Mouse (Mus musculus) frontal cortex, postnatal 36 days (tissue): ENCODE measurements at regions not wholly inside any gene's neighbourhood (a gene's known extent, or its start where the extent isn't known, plus 50 kb on each side); places are given as distances from the start of the nearest gene placed in this dataset.

Source experiments
- DNase-seq, 2 experiments: peaks; one replicate each; pipeline ENCODE4 v3.0.0; 2022; ENCODE audit warnings: low spot score in 2 of 2

DNA sequence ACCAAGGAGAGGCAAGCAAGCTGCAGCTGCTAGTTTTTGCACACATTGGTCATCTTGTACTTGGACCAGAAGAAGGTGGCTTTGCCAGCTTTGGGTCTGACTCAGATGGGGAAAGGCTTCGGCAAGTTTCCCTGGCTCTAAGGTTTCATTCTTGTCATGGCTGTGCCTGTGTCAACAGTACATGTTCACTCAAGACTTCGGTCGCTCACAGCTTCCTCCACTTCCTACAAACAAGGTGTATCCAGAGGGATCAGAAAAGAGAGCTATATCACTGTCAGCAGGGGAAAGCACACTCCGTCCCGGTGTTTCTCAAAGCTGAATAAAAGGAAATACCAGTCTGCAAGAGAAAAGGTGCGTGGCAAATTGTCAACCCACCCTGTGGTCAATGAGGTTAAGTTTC lies 86.2 kb upstream of the Elovl6 start:
- no peak for DNase-seq

DNA sequence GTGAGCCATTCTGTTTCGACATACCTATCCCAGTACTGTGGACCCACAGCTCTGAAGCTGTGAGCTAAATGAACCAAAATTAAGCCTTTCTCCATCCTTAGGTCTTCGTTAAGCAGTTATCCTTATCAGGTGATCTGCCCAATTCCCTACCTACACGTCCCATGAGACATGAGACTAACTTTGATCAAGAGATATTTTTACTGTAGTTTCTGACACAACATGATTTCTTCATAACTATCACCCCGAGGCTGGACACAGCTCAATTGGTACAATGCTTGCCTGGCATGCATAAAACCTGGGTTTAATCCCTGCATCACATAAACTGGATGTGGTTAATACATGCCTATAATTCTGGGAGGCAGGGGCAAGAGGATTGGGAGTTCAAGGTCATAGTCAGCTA lies 82.2 kb upstream of the Elovl6 start:
- no peak for DNase-seq

DNA sequence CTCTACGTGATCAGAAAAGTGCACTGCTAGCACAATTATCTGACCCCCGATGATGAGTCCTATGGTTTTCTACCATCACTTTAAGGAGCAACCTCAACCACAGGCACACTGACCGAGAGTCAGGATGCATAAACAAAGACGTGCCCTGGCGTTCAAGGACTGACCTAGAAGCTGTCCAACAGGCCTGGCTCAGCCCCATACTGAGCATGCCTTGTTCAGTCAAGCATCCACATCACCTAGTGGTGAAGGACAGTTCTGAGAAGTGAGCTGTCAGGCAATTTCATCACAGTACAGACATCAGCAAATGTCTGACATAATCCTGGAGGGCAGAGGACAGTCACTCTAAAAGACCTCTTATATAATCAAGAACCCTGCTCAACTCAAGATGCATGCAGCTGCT lies 81.5 kb upstream of the Elovl6 start:
- DNase-seq, result no peak

DNA sequence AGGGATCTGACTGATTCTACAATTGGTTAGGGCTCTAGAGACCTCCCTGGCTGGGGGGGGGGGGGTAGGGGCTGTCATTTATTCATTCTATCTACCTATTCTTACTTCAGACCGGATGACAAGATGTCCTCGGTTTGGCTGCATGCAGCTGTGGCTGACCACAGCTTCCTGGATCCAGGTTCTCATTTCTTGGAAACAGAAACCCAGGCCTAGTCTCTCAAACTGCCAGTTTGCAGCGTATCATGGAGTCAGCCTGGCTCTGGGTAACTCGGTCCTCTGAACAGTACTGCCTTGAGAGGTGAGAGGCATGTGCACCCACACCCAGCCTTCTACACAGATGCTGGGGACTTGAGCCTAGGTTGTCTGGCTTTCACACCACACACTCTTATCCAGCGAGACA lies 62.1 kb upstream of the Elovl6 start:
- DNase-seq, result no peak

DNA sequence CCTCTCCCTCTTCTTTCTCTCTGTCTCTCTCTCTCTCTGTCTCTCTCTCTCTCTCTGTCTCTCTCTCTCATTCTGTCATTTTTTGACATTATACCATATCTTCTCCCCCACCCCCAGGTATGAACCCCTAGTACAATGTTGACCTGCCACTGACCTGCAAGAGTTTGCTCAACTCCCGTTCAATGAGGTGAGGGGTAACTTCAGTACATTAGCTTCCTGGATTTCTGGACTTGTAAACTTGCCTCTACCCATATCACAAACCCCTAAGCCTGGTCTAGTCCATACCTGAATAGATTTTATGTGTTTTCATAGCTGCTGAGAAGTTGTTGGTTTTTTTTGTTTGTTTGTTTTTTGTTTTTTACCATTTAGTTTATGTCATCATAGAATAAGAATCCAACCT lies 60.8 kb upstream of the Elovl6 start:
- DNase-seq, result no peak

DNA sequence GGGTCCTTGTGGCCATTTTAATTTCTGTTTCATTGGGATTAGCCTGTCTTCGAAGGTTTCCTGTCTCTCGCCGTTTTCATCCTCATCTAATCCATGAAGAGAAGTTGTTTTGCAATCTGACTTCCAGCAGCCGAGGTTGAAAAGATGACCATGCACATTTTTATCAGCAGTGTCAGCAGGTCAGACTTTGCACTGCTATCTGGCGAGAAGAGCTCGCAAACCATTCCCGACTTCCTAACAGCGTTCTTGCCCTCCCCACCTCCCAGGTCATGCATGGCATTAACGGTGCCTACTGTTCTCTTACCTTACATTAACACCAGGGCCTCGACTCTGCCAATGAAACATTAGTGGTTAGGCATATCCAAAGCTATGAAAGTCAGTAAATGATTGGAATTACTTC lies 60.1 kb upstream of the Elovl6 start:
- DNase-seq, result no peak

DNA sequence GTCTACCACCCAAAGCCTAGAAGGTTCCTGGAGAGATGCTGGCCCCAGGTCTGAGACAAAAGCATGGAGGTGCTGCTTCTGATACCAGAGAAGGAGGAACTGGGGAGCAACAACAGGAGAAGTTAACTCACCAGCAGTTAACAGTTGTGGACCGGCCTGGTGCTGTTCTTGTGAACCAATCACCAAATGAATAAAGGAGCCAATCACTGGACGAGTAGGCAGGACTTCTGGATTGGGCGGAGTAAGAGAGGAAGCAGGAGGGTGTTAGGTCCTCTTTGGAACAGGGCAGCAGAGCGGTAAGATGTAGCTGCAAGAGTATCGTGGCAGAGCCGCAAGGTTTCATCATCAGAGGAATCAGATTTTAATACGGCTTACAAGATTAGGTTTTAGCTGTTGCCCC lies 57.7 kb upstream of the Elovl6 start:
- DNase-seq, result no peak

DNA sequence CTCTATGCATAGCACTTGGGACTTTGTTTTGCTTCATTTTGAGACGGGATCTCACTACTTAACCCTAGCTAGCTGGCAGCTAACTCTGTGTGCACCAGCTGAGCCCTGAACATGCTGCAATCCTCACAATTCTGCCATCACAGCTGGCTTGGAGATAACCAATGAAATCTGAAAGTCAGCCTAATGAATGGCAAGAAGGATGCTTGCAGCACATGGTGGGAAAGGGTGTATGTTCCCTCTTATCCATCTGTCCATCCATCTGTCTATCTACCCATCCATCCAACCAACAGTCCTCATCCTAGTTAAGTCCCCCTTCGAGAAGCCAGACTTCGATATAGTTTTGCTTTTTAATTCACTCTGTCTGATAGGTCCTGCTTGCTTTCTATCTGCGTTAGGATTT lies 55.9 kb upstream of the Elovl6 start:
- no peak for DNase-seq

DNA sequence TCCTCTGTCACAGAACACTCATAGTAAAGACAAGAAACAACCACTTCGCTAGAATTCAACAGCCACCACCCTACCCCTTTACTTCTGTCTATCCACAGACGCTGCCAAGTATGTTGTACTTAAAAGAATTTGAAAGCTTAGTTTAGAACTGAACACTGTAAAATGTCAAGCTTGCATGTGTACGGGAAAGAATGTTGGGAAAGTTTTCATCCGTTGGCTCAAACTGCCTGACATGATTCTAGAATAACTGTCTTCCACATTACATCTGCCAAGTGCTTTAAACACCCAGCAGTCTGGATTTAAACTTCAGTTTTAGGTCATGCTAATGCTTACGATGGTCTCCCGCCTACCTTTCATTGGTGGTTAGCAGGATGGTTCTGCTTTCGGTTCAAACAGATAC lies 54.1 kb upstream of the Elovl6 start:
- no peak for DNase-seq

DNA sequence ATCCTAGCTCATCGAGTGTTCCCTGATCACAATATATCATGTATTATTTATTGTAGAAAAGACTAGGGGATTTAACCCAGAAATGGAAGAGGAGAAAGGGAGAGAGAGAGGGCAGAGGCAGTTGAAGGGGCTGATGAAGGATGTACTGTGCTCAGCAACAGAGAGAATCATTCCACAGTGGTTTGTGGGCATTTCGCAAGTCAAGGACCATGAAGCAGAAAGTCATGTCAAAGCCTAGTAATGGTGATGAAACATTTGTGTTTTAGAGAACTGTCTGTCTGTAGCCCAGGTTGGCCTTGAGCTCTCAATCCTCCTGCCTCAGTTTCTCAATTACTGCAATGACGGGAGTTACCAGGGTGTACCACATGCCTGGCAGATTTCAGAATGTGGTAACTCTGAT lies 50.9 kb upstream of the Elovl6 start:
- no peak for DNase-seq
